Mouse (Mus musculus): ENCODE results near the gene Crtc3. TPM values are rescaled to one million over a fixed set of nuclear protein-coding genes. Genes with fewer than 3 reads are reported as not detected.

Crtc3 gene
- polyA plus RNA-seq, 1 experiment from 2014 or later = 20.1 TPM

DNA sequence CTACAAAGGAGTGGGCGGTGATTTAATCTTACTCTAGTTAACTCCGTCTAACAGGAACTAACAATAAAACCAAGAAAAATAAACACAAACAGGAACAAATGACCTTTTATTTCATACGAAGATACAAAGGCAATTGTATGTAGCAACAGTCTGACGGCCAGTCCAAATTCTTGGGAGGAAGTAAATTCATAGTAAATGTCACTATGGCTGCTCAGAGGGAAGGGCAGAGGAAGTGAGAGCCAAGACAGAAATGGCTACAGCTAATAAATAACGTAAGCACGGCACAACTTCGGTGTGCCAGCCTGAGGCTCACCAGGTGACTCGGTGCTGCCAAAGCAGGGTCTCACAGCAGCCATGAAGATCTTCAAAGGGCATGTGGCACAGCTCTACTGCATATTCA lies 22.8 kb upstream of the Crtc3 start:
- Histone ChIP-seq H3K9ac (replicated peaks; ENCODE audit: low read depth, low read length) (no peak overlapping the region), H3K9me3 (ENCODE audit: control insufficient read depth, low read length) (no peaks in the 10 kb centered on the region; the same call in 1 of the 2 replicates), H3K4me1 (replicated peaks; ENCODE audit: control insufficient read depth, insufficient read depth, low read length) (no peaks in the 10 kb centered on the region), H3K36me3 (ENCODE audit: control insufficient read depth, insufficient read depth) (peaks cover 6% of the 10 kb centered on the region), H3K27ac (ENCODE audit: low read length) (no peak overlapping the region), H3K4me3 (replicated peaks; ENCODE audit: low read length) (no peak overlapping the region), H3K4me2 (ENCODE audit: low read length) (no peak overlapping the region), H3K27me3 (replicated peaks; ENCODE audit: control insufficient read depth, insufficient read depth, low read length) (no peaks in the 10 kb centered on the region)
- no peak for ATAC-seq
- 78% methylated on average over 8 of the region's 8 CpGs for WGBS

- 93% methylated on average over 7 of the region's 7 CpGs for WGBS
- Histone ChIP-seq H3K36me3 (ENCODE audit: control insufficient read depth, insufficient read depth) (peaks cover 2% of the 10 kb centered on the region; the same call in 1 of the 2 replicates), H3K9me3 (ENCODE audit: control insufficient read depth, low read length) (no peaks in the 10 kb centered on the region; the same call in 1 of the 2 replicates), H3K27ac (ENCODE audit: low read length) (no peak overlapping the region), H3K4me3 (replicated peaks; ENCODE audit: low read length) (no peak overlapping the region), H3K9ac (replicated peaks; ENCODE audit: low read depth, low read length) (no peak overlapping the region), H3K27me3 (replicated peaks; ENCODE audit: control insufficient read depth, insufficient read depth, low read length) (no peaks in the 10 kb centered on the region), H3K4me2 (ENCODE audit: low read length) (no peak overlapping the region), H3K4me1 (replicated peaks; ENCODE audit: control insufficient read depth, insufficient read depth, low read length) (no peaks in the 10 kb centered on the region)
- ATAC-seq = no peak
Observed at GRCm38 (mm10) chr7:80710333-80710732, 21.7 kb upstream of the Crtc3 start.

- no peak overlapping the region for H3K4me3 ChIP-seq (replicated peaks; ENCODE audit: low read length)
- no peaks in the 10 kb centered on the region for H3K27me3 ChIP-seq (replicated peaks; ENCODE audit: control insufficient read depth, insufficient read depth, low read length)
- H3K4me2 ChIP-seq (ENCODE audit: low read length) = no peak overlapping the region
- H3K9ac ChIP-seq (replicated peaks; ENCODE audit: low read depth, low read length) = no peak overlapping the region
- no peak for ATAC-seq
- H3K4me1 ChIP-seq (replicated peaks; ENCODE audit: control insufficient read depth, insufficient read depth, low read length) = no peaks in the 10 kb centered on the region
- H3K27ac ChIP-seq (ENCODE audit: low read length) = no peak overlapping the region
- H3K36me3 ChIP-seq (ENCODE audit: control insufficient read depth, insufficient read depth) = no peaks in the 10 kb centered on the region
- WGBS = 91% methylated on average over 4 of the region's 4 CpGs
- H3K9me3 ChIP-seq (ENCODE audit: control insufficient read depth, low read length) = no peaks in the 10 kb centered on the region; the same call in 1 of the 2 replicates
Observed at GRCm38 (mm10) chr7:80704066-80704465, 15.4 kb upstream of the Crtc3 start.

DNA sequence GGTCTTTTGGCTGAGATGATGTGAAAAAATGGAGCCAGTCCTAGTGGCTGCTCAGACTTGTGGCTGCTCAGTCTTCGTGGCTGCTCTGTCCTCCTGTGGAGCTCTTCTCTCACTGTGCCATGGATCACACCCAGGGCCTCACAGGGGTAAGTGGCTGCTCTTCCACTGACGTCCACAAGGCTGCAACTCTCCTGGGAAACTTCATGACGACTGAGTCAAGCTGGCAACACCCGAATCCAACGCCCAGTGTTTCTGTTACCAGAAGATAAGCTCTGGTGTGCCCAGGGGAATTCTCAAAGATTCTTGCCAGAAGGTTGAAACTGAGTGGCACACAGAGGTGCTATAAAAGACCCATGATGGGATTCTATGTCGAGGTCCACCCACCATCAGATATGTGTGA lies 13.8 kb upstream of the Crtc3 start:
- Histone ChIP-seq H3K27me3 (replicated peaks; ENCODE audit: control insufficient read depth, insufficient read depth, low read length) (no peaks in the 10 kb centered on the region), H3K27ac (ENCODE audit: low read length) (no peak overlapping the region), H3K4me1 (replicated peaks; ENCODE audit: control insufficient read depth, insufficient read depth, low read length) (no peaks in the 10 kb centered on the region), H3K4me3 (replicated peaks; ENCODE audit: low read length) (no peak overlapping the region), H3K9ac (replicated peaks; ENCODE audit: low read depth, low read length) (no peak overlapping the region), H3K9me3 (ENCODE audit: control insufficient read depth, low read length) (no peaks in the 10 kb centered on the region; the same call in 1 of the 2 replicates), H3K36me3 (ENCODE audit: control insufficient read depth, insufficient read depth) (no peaks in the 10 kb centered on the region), H3K4me2 (ENCODE audit: low read length) (no peak overlapping the region)
- ATAC-seq = no peak
- WGBS = 70% methylated on average over 6 of the region's 6 CpGs

GRCm38 (mm10) chr7:80699709-80700108 lies 11.0 kb upstream of the Crtc3 start:
- H3K9ac ChIP-seq (replicated peaks; ENCODE audit: low read depth, low read length) = no peak overlapping the region
- no peak overlapping the region for H3K4me2 ChIP-seq (ENCODE audit: low read length)
- H3K36me3 ChIP-seq (ENCODE audit: control insufficient read depth, insufficient read depth) = no peaks in the 10 kb centered on the region
- H3K27ac ChIP-seq (ENCODE audit: low read length) = no peak overlapping the region
- H3K4me1 ChIP-seq (replicated peaks; ENCODE audit: control insufficient read depth, insufficient read depth, low read length) = no peaks in the 10 kb centered on the region
- WGBS = 62% methylated on average over 8 of the region's 8 CpGs
- no peak for ATAC-seq
- H3K4me3 ChIP-seq (replicated peaks; ENCODE audit: low read length) = no peak overlapping the region
- no peaks in the 10 kb centered on the region for H3K27me3 ChIP-seq (replicated peaks; ENCODE audit: control insufficient read depth, insufficient read depth, low read length)
- H3K9me3 ChIP-seq (ENCODE audit: control insufficient read depth, low read length) = no peaks in the 10 kb centered on the region

- H3K27ac ChIP-seq (ENCODE audit: low read length) = no peak overlapping the region
- no peak overlapping the region for H3K4me3 ChIP-seq (replicated peaks; ENCODE audit: low read length)
- H3K27me3 ChIP-seq (replicated peaks; ENCODE audit: control insufficient read depth, insufficient read depth, low read length) = no peaks in the 10 kb centered on the region
- 66% methylated on average over 3 of the region's 3 CpGs for WGBS
- ATAC-seq = no peak
- H3K9me3 ChIP-seq (ENCODE audit: control insufficient read depth, low read length) = no peaks in the 10 kb centered on the region
- H3K9ac ChIP-seq (replicated peaks; ENCODE audit: low read depth, low read length) = no peak overlapping the region
- H3K4me1 ChIP-seq (replicated peaks; ENCODE audit: control insufficient read depth, insufficient read depth, low read length) = no peaks in the 10 kb centered on the region
- no peaks in the 10 kb centered on the region for H3K36me3 ChIP-seq (ENCODE audit: control insufficient read depth, insufficient read depth)
- no peak overlapping the region for H3K4me2 ChIP-seq (ENCODE audit: low read length)
Observed at GRCm38 (mm10) chr7:80698940-80699339, 10.3 kb upstream of the Crtc3 start.

- H3K36me3 ChIP-seq (ENCODE audit: control insufficient read depth, insufficient read depth) = no peaks in the 10 kb centered on the region
- no peaks in the 10 kb centered on the region for H3K4me1 ChIP-seq (replicated peaks; ENCODE audit: control insufficient read depth, insufficient read depth, low read length)
- 69% methylated on average over 5 of the region's 5 CpGs for WGBS
- no peak overlapping the region for H3K4me3 ChIP-seq (replicated peaks; ENCODE audit: low read length)
- H3K9ac ChIP-seq (replicated peaks; ENCODE audit: low read depth, low read length) = no peak overlapping the region
- no peaks in the 10 kb centered on the region for H3K27me3 ChIP-seq (replicated peaks; ENCODE audit: control insufficient read depth, insufficient read depth, low read length)
- no peak for ATAC-seq
- H3K9me3 ChIP-seq (ENCODE audit: control insufficient read depth, low read length) = no peaks in the 10 kb centered on the region
- H3K4me2 ChIP-seq (ENCODE audit: low read length) = no peak overlapping the region
- no peak overlapping the region for H3K27ac ChIP-seq (ENCODE audit: low read length)
Observed at GRCm38 (mm10) chr7:80697859-80698258, 9.2 kb upstream of the Crtc3 start.

DNA sequence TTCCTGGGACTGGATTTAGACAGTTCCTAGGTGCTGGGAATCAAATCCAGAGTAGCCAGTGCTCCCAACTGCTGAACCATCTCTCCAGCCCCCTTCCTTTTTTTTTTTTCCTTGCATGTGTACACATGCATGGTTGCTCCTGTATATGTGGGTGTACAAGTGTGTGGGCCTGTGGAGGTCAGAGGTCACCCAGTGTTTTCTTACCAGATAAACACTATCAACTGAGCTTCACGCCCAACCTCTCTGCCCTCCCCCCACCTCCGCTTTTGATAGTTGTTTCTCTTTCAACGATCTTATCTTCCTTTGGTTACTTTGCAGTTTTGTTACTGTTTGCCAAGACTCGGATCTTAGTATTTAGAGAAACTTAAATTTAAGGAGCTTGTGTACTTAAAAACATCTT lies 8.2 kb upstream of the Crtc3 start:
- 82% methylated on average over 4 of the region's 4 CpGs for WGBS
- H3K27ac ChIP-seq (ENCODE audit: low read length) = no peak overlapping the region
- H3K4me1 ChIP-seq (replicated peaks; ENCODE audit: control insufficient read depth, insufficient read depth, low read length) = no peaks in the 10 kb centered on the region
- no peaks in the 10 kb centered on the region for H3K36me3 ChIP-seq (ENCODE audit: control insufficient read depth, insufficient read depth)
- no peaks in the 10 kb centered on the region for H3K9me3 ChIP-seq (ENCODE audit: control insufficient read depth, low read length)
- H3K4me2 ChIP-seq (ENCODE audit: low read length) = no peak overlapping the region
- no peak overlapping the region for H3K9ac ChIP-seq (replicated peaks; ENCODE audit: low read depth, low read length)
- no peak for ATAC-seq
- H3K4me3 ChIP-seq (replicated peaks; ENCODE audit: low read length) = no peak overlapping the region
- H3K27me3 ChIP-seq (replicated peaks; ENCODE audit: control insufficient read depth, insufficient read depth, low read length) = no peaks in the 10 kb centered on the region

DNA sequence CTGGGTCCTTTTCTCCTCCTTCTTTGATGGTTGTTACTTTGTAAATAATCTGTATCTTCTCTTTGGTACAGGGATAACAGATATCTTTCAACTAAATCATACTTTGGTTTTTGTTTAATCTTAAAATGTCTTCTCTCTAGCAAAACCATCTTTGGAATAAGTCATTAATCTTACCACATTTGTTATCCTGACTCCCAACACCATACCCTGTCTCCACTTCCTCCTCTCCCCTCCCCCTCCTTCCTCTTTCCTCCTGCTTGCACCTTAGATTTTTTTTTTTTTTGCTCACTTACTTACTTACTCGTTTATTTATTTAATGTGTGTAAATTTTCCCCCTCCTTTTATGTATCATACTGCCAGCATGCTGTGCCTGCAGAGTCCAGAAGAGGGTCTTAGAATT lies 7.7 kb upstream of the Crtc3 start:
- Histone ChIP-seq H3K4me2 (ENCODE audit: low read length) (no peak overlapping the region), H3K36me3 (ENCODE audit: control insufficient read depth, insufficient read depth) (no peaks in the 10 kb centered on the region), H3K9me3 (ENCODE audit: control insufficient read depth, low read length) (no peaks in the 10 kb centered on the region), H3K4me1 (replicated peaks; ENCODE audit: control insufficient read depth, insufficient read depth, low read length) (peaks cover 2% of the 10 kb centered on the region; the same call in 1 of the 2 replicates), H3K27ac (ENCODE audit: low read length) (no peak overlapping the region), H3K9ac (replicated peaks; ENCODE audit: low read depth, low read length) (no peak overlapping the region), H3K4me3 (replicated peaks; ENCODE audit: low read length) (no peak overlapping the region), H3K27me3 (replicated peaks; ENCODE audit: control insufficient read depth, insufficient read depth, low read length) (no peaks in the 10 kb centered on the region)
- ATAC-seq = no peak
- WGBS = 52% methylated on average over 1 of the region's 1 CpGs

DNA sequence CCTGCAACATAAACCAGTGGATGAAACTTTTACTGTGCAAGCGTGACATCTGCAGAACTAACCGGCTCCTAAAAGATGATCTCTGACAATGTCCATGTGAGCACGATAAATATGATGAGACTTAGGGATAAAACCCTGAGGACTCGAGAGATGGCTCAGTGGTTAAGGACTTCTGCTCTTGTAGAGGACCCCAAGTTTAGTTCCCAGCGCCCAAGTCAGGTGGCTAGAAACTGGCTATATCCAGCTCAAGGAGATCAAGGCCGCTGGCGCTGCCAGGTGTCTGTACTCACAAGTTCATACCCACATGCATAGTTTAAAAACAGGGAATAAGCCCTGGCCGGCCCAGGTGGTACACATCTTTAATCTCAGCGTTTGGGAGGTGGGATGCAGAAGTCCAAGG lies 3.8 kb upstream of the Crtc3 start:
- no peak for ATAC-seq
- Histone ChIP-seq H3K27me3 (replicated peaks; ENCODE audit: control insufficient read depth, insufficient read depth, low read length) (no peaks in the 10 kb centered on the region), H3K4me1 (replicated peaks; ENCODE audit: control insufficient read depth, insufficient read depth, low read length) (peaks cover 16% of the 10 kb centered on the region), H3K4me3 (replicated peaks; ENCODE audit: low read length) (no peak overlapping the region), H3K36me3 (ENCODE audit: control insufficient read depth, insufficient read depth) (no peaks in the 10 kb centered on the region), H3K4me2 (ENCODE audit: low read length) (no peak overlapping the region), H3K9ac (replicated peaks; ENCODE audit: low read depth, low read length) (no peak overlapping the region), H3K9me3 (ENCODE audit: control insufficient read depth, low read length) (no peaks in the 10 kb centered on the region), H3K27ac (ENCODE audit: low read length) (no peak overlapping the region)
- 95% methylated on average over 9 of the region's 9 CpGs for WGBS
